Mouse (Mus musculus) erythroblast, adult 5-6 weeks (primary cell): Measurements from ENCODE around the gene Adgra3. TPM values are rescaled to one million over a fixed set of nuclear protein-coding genes. Genes with fewer than 3 reads are reported as not detected.

Experiments
- ATAC-seq: replicated peaks from 2 replicates; pipeline ENCODE4 v1.8.0; 2016; ENCODE audit warnings: moderate number of reproducible peaks, mild to moderate bottlenecking, moderate TSS enrichment, inconsistent platforms; ENCODE audit not compliant: poor library complexity, low FRiP score, severe bottlenecking
- total RNA-seq, 2 experiments: library from RNA; stranded (forward) in 1 of 2; stranded (reverse) in 1 of 2; fragments of 150-400 nt in 1 of 2; fragments of 200-764, 138-1000 nt in 1 of 2; gene quantifications; 2 replicates each; pipeline versions ENCODE4 v1.2.3 to v1.2.4; 2015 to 2017; ENCODE audit warnings: low replicate concordance in 2 of 2

Gene Adgra3
- total RNA-seq, 2 experiments from 2014 or later = 0.19 to 1.2 TPM

- no peak for ATAC-seq
These were observed 70.6 kb downstream of the Adgra3 start for GRCm38 (mm10) chr5:49988015-49988798.

- no peak for ATAC-seq
These were observed 78.1 kb downstream of the Adgra3 start for GRCm38 (mm10) chr5:49980727-49981126.

- no peak for ATAC-seq
These were observed 79.6 kb downstream of the Adgra3 start for GRCm38 (mm10) chr5:49979246-49979645.

GRCm38 (mm10) chr5:49975971-49976370, 82.8 kb downstream of the Adgra3 start:
- ATAC-seq = no peak

- ATAC-seq = no peak
These were observed 84.6 kb downstream of the Adgra3 start for GRCm38 (mm10) chr5:49974211-49974610.

- ATAC-seq = no peak
These were observed 89.1 kb downstream of the Adgra3 start for GRCm38 (mm10) chr5:49969660-49970059.

GRCm38 (mm10) chr5:49967726-49968125, 91.1 kb downstream of the Adgra3 start:
- ATAC-seq = no peak

- no peak for ATAC-seq
These were observed 93.0 kb downstream of the Adgra3 start for GRCm38 (mm10) chr5:49965810-49966209.

GRCm38 (mm10) chr5:49961478-49962431, 97.1 kb downstream of the Adgra3 start:
- no peak for ATAC-seq

- no peak for ATAC-seq
These were observed 122.5 kb downstream of the Adgra3 start for GRCm38 (mm10) chr5:49936354-49936753.

- ATAC-seq = no peak
These were observed 134.1 kb downstream of the Adgra3 start for GRCm38 (mm10) chr5:49924712-49925111.

- no peak for ATAC-seq
These were observed 143.1 kb downstream of the Adgra3 start for GRCm38 (mm10) chr5:49915695-49916106.
